Mouse (Mus musculus) heart, embryonic 12.5 days (tissue): ENCODE measurements at regions not wholly inside any gene's neighbourhood (a gene's known extent, or its start where the extent isn't known, plus 50 kb on each side); places are given as distances from the start of the nearest gene placed in this dataset.

ENCODE experiments used
- ATAC-seq: fragments of 200-750 bp; cut with Nextera tagmentation; 2 replicates; pipeline ENCODE4 v1.8.0; 2017; ENCODE audit warnings: moderate TSS enrichment, moderate library complexity; ENCODE audit not compliant: insufficient number of reproducible peaks, low FRiP score
- H3K27ac ChIP-seq: fragments of 300-500 bp; sonication (generic); 2 replicates; pipeline ENCODE4 v1.5.1; 2016; ENCODE audit warnings: mild to moderate bottlenecking, moderate library complexity; ENCODE audit not compliant: poor library complexity, severe bottlenecking
- H3K27me3 ChIP-seq: fragments of 300-500 bp; sonication (generic); replicated peaks from 2 replicates; pipeline ENCODE4 v1.6.1; 2016; ENCODE audit warnings: mild to moderate bottlenecking, moderate library complexity
- H3K36me3 ChIP-seq: fragments of 300-500 bp; sonication (generic); 2 replicates; pipeline ENCODE4 v1.6.1; 2016; ENCODE audit warnings: mild to moderate bottlenecking, moderate library complexity
- H3K4me1 ChIP-seq: fragments of 300-500 bp; sonication (generic); replicated peaks from 2 replicates; pipeline ENCODE4 v1.6.1; 2016; ENCODE audit warnings: mild to moderate bottlenecking
- H3K4me2 ChIP-seq: fragments of 300-500 bp; sonication (generic); 2 replicates; pipeline ENCODE4 v1.6.1; 2016; ENCODE audit warnings: mild to moderate bottlenecking, moderate library complexity
- H3K4me3 ChIP-seq: fragments of 300-500 bp; sonication (generic); 2 replicates; pipeline ENCODE4 v1.5.1; 2016; ENCODE audit warnings: mild to moderate bottlenecking
- H3K9ac ChIP-seq: fragments of 300-500 bp; sonication (generic); 2 replicates; pipeline ENCODE4 v1.6.1; 2016; ENCODE audit warnings: mild to moderate bottlenecking, moderate library complexity
- H3K9me3 ChIP-seq: fragments of 300-500 bp; sonication (generic); replicated peaks from 2 replicates; pipeline ENCODE4 v1.6.1; 2016; ENCODE audit warnings: mild to moderate bottlenecking, moderate library complexity
- WGBS: fragments of 180-500 bp; shearing (Covaris S2); methylation state at CpG from one replicate; pipeline ENCODE4 v1.1.7; 2016; 5-methylcytosine and 5-hydroxymethylcytosine counted together

GRCm38 (mm10) chr2:50398576-50398975, 102.0 kb upstream of the Mmadhc start:
- no peak overlapping the region for H3K27ac ChIP-seq
- no peak for ATAC-seq
- no peaks in the 10 kb centered on the region for H3K9me3 ChIP-seq
- peaks cover 4% of the 10 kb centered on the region; the same call in 1 of the 2 replicates for H3K4me1 ChIP-seq
- no peak overlapping the region for H3K4me3 ChIP-seq
- no peaks in the 10 kb centered on the region for H3K27me3 ChIP-seq
- H3K9ac ChIP-seq: no peak overlapping the region
- H3K4me2 ChIP-seq: no peak overlapping the region
- WGBS: 67% methylated on average over 5 of the region's 5 CpGs
- no peaks in the 10 kb centered on the region for H3K36me3 ChIP-seq

GRCm38 (mm10) chr2:50377609-50378413, 81.2 kb upstream of the Mmadhc start:
- no peak for ATAC-seq
- no peaks in the 10 kb centered on the region for H3K27me3 ChIP-seq
- H3K9ac ChIP-seq: no peak overlapping the region
- H3K4me2 ChIP-seq: no peak overlapping the region
- H3K27ac ChIP-seq: no peak overlapping the region
- H3K36me3 ChIP-seq: no peaks in the 10 kb centered on the region
- no peaks in the 10 kb centered on the region for H3K4me1 ChIP-seq
- no peak overlapping the region for H3K4me3 ChIP-seq
- H3K9me3 ChIP-seq: no peaks in the 10 kb centered on the region
- 75% methylated on average over 16 of the region's 16 CpGs for WGBS

- Histone ChIP-seq H3K9me3 (no peaks in the 10 kb centered on the region), H3K27me3 (no peaks in the 10 kb centered on the region), H3K4me1 (no peaks in the 10 kb centered on the region), H3K9ac (no peak overlapping the region), H3K4me2 (no peak overlapping the region), H3K36me3 (no peaks in the 10 kb centered on the region), H3K27ac (no peak overlapping the region), H3K4me3 (no peak overlapping the region)
- 29% methylated on average over 2 of the region's 2 CpGs for WGBS
- no peak for ATAC-seq
Observed at GRCm38 (mm10) chr2:50373626-50374025, 77.0 kb upstream of the Mmadhc start.

GRCm38 (mm10) chr2:50373006-50373405, 76.4 kb upstream of the Mmadhc start:
- H3K4me2 ChIP-seq: no peak overlapping the region
- no peak for ATAC-seq
- no peaks in the 10 kb centered on the region for H3K9me3 ChIP-seq
- H3K27me3 ChIP-seq: no peaks in the 10 kb centered on the region
- H3K4me3 ChIP-seq: no peak overlapping the region
- no peaks in the 10 kb centered on the region for H3K4me1 ChIP-seq
- no peaks in the 10 kb centered on the region for H3K36me3 ChIP-seq
- no peak overlapping the region for H3K27ac ChIP-seq
- WGBS: 81% methylated on average over 7 of the region's 7 CpGs
- H3K9ac ChIP-seq: no peak overlapping the region

- no peak overlapping the region for H3K27ac ChIP-seq
- no peak overlapping the region for H3K4me3 ChIP-seq
- WGBS: 73% methylated on average over 4 of the region's 4 CpGs
- no peak for ATAC-seq
- no peaks in the 10 kb centered on the region for H3K4me1 ChIP-seq
- H3K27me3 ChIP-seq: no peaks in the 10 kb centered on the region
- H3K9me3 ChIP-seq: no peaks in the 10 kb centered on the region
- no peak overlapping the region for H3K4me2 ChIP-seq
- no peak overlapping the region for H3K9ac ChIP-seq
- H3K36me3 ChIP-seq: no peaks in the 10 kb centered on the region
Observed at GRCm38 (mm10) chr2:50368831-50369230, 72.2 kb upstream of the Mmadhc start.

- no peak overlapping the region for H3K4me2 ChIP-seq
- H3K4me1 ChIP-seq: no peaks in the 10 kb centered on the region
- no peak for ATAC-seq
- H3K9me3 ChIP-seq: no peaks in the 10 kb centered on the region
- no peak overlapping the region for H3K9ac ChIP-seq
- no peaks in the 10 kb centered on the region for H3K36me3 ChIP-seq
- H3K27ac ChIP-seq: no peak overlapping the region
- no peak overlapping the region for H3K4me3 ChIP-seq
- 75% methylated on average over 6 of the region's 6 CpGs for WGBS
- no peaks in the 10 kb centered on the region for H3K27me3 ChIP-seq
Observed at GRCm38 (mm10) chr2:50368351-50368750, 71.8 kb upstream of the Mmadhc start.

GRCm38 (mm10) chr2:50365221-50365620, 68.6 kb upstream of the Mmadhc start:
- no peak overlapping the region for H3K4me2 ChIP-seq
- no peak overlapping the region for H3K27ac ChIP-seq
- no peak overlapping the region for H3K4me3 ChIP-seq
- no peak for ATAC-seq
- H3K9ac ChIP-seq: no peak overlapping the region
- H3K9me3 ChIP-seq: 0 out of 2 replicates have a peak, but pooled peaks cover 3% of the 10 kb centered on the region
- no peaks in the 10 kb centered on the region for H3K36me3 ChIP-seq
- WGBS: 85% methylated on average over 6 of the region's 6 CpGs
- H3K4me1 ChIP-seq: no peaks in the 10 kb centered on the region
- H3K27me3 ChIP-seq: no peaks in the 10 kb centered on the region

GRCm38 (mm10) chr2:50356089-50356488, 59.5 kb upstream of the Mmadhc start:
- Histone ChIP-seq H3K36me3 (no peaks in the 10 kb centered on the region), H3K27ac (no peak overlapping the region), H3K9ac (no peak overlapping the region), H3K4me1 (no peaks in the 10 kb centered on the region), H3K4me2 (no peak overlapping the region), H3K4me3 (no peak overlapping the region), H3K27me3 (no peaks in the 10 kb centered on the region), H3K9me3 (no peaks in the 10 kb centered on the region)
- no peak for ATAC-seq
- WGBS: 76% methylated on average over 2 of the region's 2 CpGs

GRCm38 (mm10) chr2:50347486-50348265, 51.1 kb upstream of the Mmadhc start:
- 80% methylated on average over 10 of the region's 10 CpGs for WGBS
- Histone ChIP-seq H3K4me3 (no peak overlapping the region), H3K27ac (no peak overlapping the region), H3K9me3 (no peaks in the 10 kb centered on the region), H3K9ac (no peak overlapping the region), H3K36me3 (no peaks in the 10 kb centered on the region), H3K4me2 (no peak overlapping the region), H3K27me3 (no peaks in the 10 kb centered on the region), H3K4me1 (no peaks in the 10 kb centered on the region)
- no peak for ATAC-seq
